Mouse (Mus musculus) hindbrain, embryonic 12.5 days (tissue): ENCODE data around the gene Nudcd3. TPM values are rescaled to one million over a fixed set of nuclear protein-coding genes. Genes with fewer than 3 reads are reported as not detected.

Source experiments
- ATAC-seq: fragments of 200-750 bp; cut with Nextera tagmentation; 2 replicates; pipeline ENCODE4 v1.8.0; 2017; ENCODE audit warnings: moderate TSS enrichment; ENCODE audit not compliant: low FRiP score
- H3K27ac ChIP-seq: fragments of 300-500 bp; sonication (generic); 2 replicates; pipeline ENCODE4 v1.5.1; 2016; ENCODE audit warnings: mild to moderate bottlenecking
- H3K27me3 ChIP-seq: fragments of 300-500 bp; sonication (generic); 2 replicates; pipeline ENCODE4 v1.6.1; 2016; ENCODE audit warnings: mild to moderate bottlenecking
- H3K36me3 ChIP-seq: fragments of 300-500 bp; sonication (generic); 2 replicates; pipeline ENCODE4 v1.6.1; 2016; ENCODE audit warnings: mild to moderate bottlenecking
- H3K4me1 ChIP-seq: fragments of 300-500 bp; sonication (generic); 2 replicates; pipeline ENCODE4 v1.6.1; 2016
- H3K4me2 ChIP-seq: fragments of 300-500 bp; sonication (generic); replicated peaks from 2 replicates; pipeline ENCODE4 v1.6.1; 2016; ENCODE audit warnings: mild to moderate bottlenecking
- H3K4me3 ChIP-seq: fragments of 300-500 bp; sonication (generic); 2 replicates; pipeline ENCODE4 v1.5.1; 2016; ENCODE audit warnings: mild to moderate bottlenecking
- H3K9ac ChIP-seq: fragments of 300-500 bp; sonication (generic); 2 replicates; pipeline ENCODE4 v1.6.1; 2016; ENCODE audit warnings: mild to moderate bottlenecking, moderate library complexity
- H3K9me3 ChIP-seq: fragments of 300-500 bp; sonication (generic); replicated peaks from 2 replicates; pipeline ENCODE4 v1.6.1; 2016; ENCODE audit warnings: mild to moderate bottlenecking
- WGBS: fragments of 180-500 bp; shearing (Covaris S2); methylation state at CpG from one replicate; pipeline ENCODE4 v1.1.7; 2016; 5-methylcytosine and 5-hydroxymethylcytosine counted together
- polyA plus RNA-seq: library from polyadenylated mRNA; unstranded; fragments of >200 nt; fragmentation: Nextera tagmentation; extraction: Ambion mirVana; gene quantifications from 2 replicates; pipeline ENCODE4 v1.2.1, GENCODE M21; 2016

The Nudcd3 gene
- polyA plus RNA-seq, 1 experiment from 2014 or later, result 57.7 TPM

DNA sequence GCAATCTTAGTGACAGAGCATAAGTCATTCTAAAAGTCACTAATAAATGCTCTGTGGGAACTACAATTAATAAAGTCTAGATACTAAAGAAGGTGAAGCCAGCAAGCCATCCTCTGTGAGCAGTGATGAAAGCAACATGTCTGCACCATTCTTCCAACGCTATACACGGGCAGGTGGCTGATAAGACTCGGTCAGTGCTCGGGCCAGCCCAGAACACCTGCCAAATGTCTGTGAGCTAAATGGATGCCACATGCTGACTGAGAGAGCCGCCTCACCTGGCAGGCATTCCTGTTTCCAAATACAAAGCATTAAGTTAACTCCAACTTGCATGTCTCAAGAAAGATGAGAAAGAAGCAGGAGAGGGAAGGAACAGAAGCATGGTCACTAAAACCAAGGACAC lies 43.1 kb downstream of the Nudcd3 start:
- Histone ChIP-seq H3K4me3 (no peak overlapping the region), H3K9me3 (no peaks in the 10 kb centered on the region), H3K27ac (no peak overlapping the region), H3K4me1 (peaks cover 18% of the 10 kb centered on the region), H3K36me3 (no peaks in the 10 kb centered on the region), H3K27me3 (no peaks in the 10 kb centered on the region), H3K9ac (no peak overlapping the region), H3K4me2 (no peak overlapping the region)
- no peak for ATAC-seq
- 88% methylated on average over 5 of the region's 5 CpGs for WGBS

DNA sequence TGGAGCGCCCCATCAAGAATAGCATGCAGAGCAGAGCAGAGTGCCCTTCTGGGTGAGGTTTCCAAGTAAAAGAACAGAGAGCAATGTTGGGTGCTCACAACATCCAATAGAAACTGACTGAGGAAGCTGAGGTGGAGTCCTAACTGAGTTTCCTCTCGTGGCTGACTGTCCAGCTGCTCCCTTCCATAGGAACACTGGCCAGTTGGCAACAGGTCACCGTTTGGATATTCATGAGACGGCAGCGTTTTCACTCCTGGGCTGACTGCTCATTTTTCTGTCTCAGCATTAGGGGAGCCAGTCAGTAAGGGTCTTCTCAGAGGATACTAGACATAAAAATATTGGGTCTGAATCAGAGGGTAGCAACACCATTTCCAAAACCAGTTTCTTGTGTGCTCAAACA lies 43.6 kb downstream of the Nudcd3 start:
- 72% methylated on average over 5 of the region's 5 CpGs for WGBS
- Histone ChIP-seq H3K9ac (no peak overlapping the region), H3K36me3 (no peaks in the 10 kb centered on the region), H3K4me3 (no peak overlapping the region), H3K4me2 (no peak overlapping the region), H3K27ac (no peak overlapping the region), H3K27me3 (no peaks in the 10 kb centered on the region), H3K4me1 (peaks cover 18% of the 10 kb centered on the region), H3K9me3 (no peaks in the 10 kb centered on the region)
- ATAC-seq, result no peak

DNA sequence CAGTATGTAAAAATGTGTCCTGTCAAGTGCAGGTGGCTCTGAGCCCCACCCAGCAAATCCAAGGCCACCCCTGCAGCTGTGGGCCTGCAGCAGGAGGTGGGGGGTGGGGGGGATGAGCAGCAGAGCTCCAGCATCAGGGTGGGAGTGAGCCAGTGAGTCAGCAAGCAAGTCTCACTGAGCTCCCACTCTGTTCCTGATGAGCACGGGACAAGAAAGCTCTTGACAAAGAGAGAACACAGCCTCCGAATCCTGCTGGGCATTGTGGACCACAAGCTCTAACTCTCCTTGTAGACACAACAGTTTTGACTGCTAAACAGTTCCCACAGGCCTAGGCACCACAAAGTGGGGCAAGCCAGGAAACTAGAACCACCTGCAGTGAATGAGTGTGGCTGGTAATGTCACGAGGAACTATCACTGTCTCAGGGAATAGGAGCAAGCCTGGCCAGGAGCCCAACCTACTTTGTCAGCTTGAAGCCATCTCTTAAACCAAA lies 46.0 kb downstream of the Nudcd3 start:
- no peak overlapping the region for H3K27ac ChIP-seq
- H3K27me3 ChIP-seq, result no peaks in the 10 kb centered on the region
- no peaks in the 10 kb centered on the region for H3K9me3 ChIP-seq
- H3K9ac ChIP-seq, result no peak overlapping the region
- H3K36me3 ChIP-seq, result peaks cover 11% of the 10 kb centered on the region
- no peak for ATAC-seq
- H3K4me2 ChIP-seq, result no peak overlapping the region
- 65% methylated on average over 3 of the region's 3 CpGs for WGBS
- no peak overlapping the region for H3K4me3 ChIP-seq
- H3K4me1 ChIP-seq, result peaks cover 18% of the 10 kb centered on the region

- 87% methylated on average over 4 of the region's 4 CpGs for WGBS
- Histone ChIP-seq H3K27ac (no peak overlapping the region), H3K4me3 (no peak overlapping the region), H3K27me3 (no peaks in the 10 kb centered on the region), H3K4me2 (no peak overlapping the region), H3K9me3 (no peaks in the 10 kb centered on the region), H3K36me3 (peaks cover 19% of the 10 kb centered on the region), H3K9ac (no peak overlapping the region), H3K4me1 (peaks cover 18% of the 10 kb centered on the region)
- no peak for ATAC-seq
These were observed 47.4 kb downstream of the Nudcd3 start for GRCm38 (mm10) chr11:6152864-6153263.

DNA sequence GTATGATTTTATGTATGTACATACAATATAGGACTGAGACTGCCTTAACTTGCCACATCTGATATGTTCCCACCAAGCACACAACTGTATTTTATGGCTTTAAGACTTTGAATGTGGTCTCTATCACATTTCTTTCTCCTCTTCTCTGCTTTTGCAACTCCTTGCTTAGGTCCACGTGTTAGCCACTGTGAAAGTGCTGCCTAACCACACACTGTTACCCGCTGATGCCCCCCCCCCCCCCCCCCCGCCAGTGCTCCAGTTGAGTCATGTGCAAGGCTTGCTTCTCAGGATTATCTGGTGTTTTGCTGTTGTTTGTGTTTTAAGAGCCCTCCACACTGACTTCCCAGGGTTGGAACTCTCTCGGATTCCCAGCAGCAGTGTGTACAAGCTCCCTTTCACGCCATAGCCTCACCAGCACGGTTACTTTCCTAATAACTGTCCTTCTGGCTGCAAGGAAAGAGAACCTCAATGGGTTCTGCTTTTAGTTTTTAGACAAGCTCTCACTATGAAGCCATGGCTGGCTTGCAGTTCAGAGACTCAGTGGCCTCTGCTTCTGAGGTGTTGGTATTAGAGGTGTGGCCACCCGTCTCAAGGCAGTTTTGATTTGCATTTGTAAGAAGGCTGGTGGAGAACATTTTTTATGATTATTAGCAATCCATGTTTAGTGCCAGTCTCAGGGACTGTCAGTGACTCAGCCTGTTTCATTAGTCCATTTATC lies 61.8 kb downstream of the Nudcd3 start:
- no peak overlapping the region for H3K9ac ChIP-seq
- 89% methylated on average over 5 of the region's 7 CpGs for WGBS
- H3K4me3 ChIP-seq, result no peak overlapping the region
- no peak overlapping the region for H3K4me2 ChIP-seq
- no peaks in the 10 kb centered on the region for H3K4me1 ChIP-seq
- no peak overlapping the region for H3K27ac ChIP-seq
- no peaks in the 10 kb centered on the region for H3K27me3 ChIP-seq
- H3K36me3 ChIP-seq, result 0 out of 2 replicates have a peak, but pooled peaks cover 3% of the 10 kb centered on the region
- ATAC-seq, result no peak
- H3K9me3 ChIP-seq, result no peaks in the 10 kb centered on the region

- no peak for ATAC-seq
- no peaks in the 10 kb centered on the region for H3K36me3 ChIP-seq
- H3K9ac ChIP-seq, result no peak overlapping the region
- H3K9me3 ChIP-seq, result no peaks in the 10 kb centered on the region
- H3K4me3 ChIP-seq, result no peak overlapping the region
- H3K4me1 ChIP-seq, result no peaks in the 10 kb centered on the region
- no peak overlapping the region for H3K27ac ChIP-seq
- no peak overlapping the region for H3K4me2 ChIP-seq
- H3K27me3 ChIP-seq, result no peaks in the 10 kb centered on the region
- WGBS, result 97% methylated on average over 4 of the region's 4 CpGs
These were observed 67.3 kb downstream of the Nudcd3 start for GRCm38 (mm10) chr11:6132886-6133285.

DNA sequence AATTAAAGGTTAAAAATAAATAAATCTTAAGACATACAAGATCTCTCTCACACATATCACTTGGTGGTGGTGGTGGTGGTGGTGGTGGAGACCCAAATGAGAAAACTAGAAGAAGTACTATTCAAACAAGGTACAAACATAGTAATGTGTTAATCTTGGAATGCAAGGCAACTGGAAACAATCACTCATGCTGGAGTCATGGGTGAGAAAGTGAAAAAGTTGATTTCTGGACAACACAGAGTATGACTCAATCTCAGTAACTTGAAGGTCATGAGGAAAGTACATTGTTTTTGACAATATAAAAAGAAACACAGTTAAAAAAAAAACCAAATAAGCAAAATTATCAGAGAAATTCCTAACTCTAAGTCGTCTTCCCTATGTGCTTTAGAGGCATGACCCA lies 69.6 kb downstream of the Nudcd3 start:
- H3K4me3 ChIP-seq, result no peak overlapping the region
- no peaks in the 10 kb centered on the region for H3K27me3 ChIP-seq
- no peaks in the 10 kb centered on the region for H3K36me3 ChIP-seq
- H3K27ac ChIP-seq, result no peak overlapping the region
- H3K4me2 ChIP-seq, result no peak overlapping the region
- WGBS, result 88% methylated on average over 1 of the region's 1 CpGs
- no peak overlapping the region for H3K9ac ChIP-seq
- ATAC-seq, result no peak
- H3K4me1 ChIP-seq, result no peaks in the 10 kb centered on the region
- H3K9me3 ChIP-seq, result no peaks in the 10 kb centered on the region

GRCm38 (mm10) chr11:6123605-6124120 lies 76.6 kb downstream of the Nudcd3 start:
- Histone ChIP-seq H3K9me3 (no peaks in the 10 kb centered on the region), H3K27ac (no peak overlapping the region), H3K36me3 (peaks cover 27% of the 10 kb centered on the region), H3K27me3 (no peaks in the 10 kb centered on the region), H3K4me1 (no peaks in the 10 kb centered on the region), H3K4me2 (no peak overlapping the region), H3K4me3 (no peak overlapping the region), H3K9ac (no peak overlapping the region)
- WGBS, result 95% methylated on average over 1 of the region's 1 CpGs
- no peak for ATAC-seq

DNA sequence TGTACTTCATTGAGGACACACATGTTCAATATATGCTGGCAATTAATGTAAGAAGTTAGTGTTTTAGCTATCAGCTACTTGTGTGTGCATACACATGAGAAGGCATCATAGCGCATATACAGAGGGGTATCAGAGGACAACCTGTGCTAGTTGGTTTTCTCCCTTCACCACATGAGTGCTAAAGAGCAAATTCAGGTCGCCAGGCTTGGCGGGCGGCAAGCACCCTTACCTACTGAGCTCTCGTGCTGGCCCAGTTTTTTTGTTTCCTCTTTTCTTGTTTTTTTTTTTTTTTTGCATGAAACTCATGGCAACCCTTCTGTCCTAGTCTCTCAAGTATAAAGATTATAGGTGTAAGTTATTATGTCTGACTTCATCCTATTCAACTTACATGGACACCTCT lies 77.6 kb downstream of the Nudcd3 start:
- Histone ChIP-seq H3K9ac (no peak overlapping the region), H3K4me3 (no peak overlapping the region), H3K27me3 (no peaks in the 10 kb centered on the region), H3K36me3 (peaks cover 28% of the 10 kb centered on the region), H3K27ac (no peak overlapping the region), H3K9me3 (no peaks in the 10 kb centered on the region), H3K4me2 (no peak overlapping the region), H3K4me1 (no peaks in the 10 kb centered on the region)
- ATAC-seq, result no peak
- WGBS, result 100% methylated on average over 5 of the region's 5 CpGs

DNA sequence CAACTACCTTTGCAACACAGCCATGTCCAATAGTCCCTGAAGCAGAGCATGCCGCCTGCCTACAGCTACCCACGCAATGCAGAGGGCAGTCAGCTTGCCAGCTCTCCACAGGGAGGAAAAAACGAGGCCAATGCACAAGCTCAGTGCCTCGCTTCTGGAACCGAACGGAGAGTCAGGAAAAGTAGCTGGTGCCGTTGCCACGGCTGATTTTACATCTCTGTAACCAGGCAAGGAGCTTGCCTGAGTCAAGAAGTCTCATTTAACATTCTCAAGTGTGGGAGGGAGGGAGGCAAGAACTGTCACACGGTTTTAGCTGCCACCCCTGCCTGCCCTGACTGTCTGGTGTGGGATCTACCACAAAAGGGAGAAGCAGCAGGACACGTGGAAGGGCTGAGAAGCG lies 79.6 kb downstream of the Nudcd3 start:
- H3K27me3 ChIP-seq, result no peaks in the 10 kb centered on the region
- no peak for ATAC-seq
- H3K27ac ChIP-seq, result no peak overlapping the region
- H3K4me3 ChIP-seq, result no peak overlapping the region
- H3K36me3 ChIP-seq, result peaks cover 34% of the 10 kb centered on the region
- H3K9me3 ChIP-seq, result no peaks in the 10 kb centered on the region
- no peak overlapping the region for H3K4me2 ChIP-seq
- H3K9ac ChIP-seq, result no peak overlapping the region
- WGBS, result 86% methylated on average over 11 of the region's 11 CpGs
- H3K4me1 ChIP-seq, result no peaks in the 10 kb centered on the region

GRCm38 (mm10) chr11:6120001-6120400 lies 80.2 kb downstream of the Nudcd3 start:
- Histone ChIP-seq H3K4me2 (no peak overlapping the region), H3K27me3 (no peaks in the 10 kb centered on the region), H3K9ac (no peak overlapping the region), H3K4me3 (no peak overlapping the region), H3K36me3 (peaks cover 34% of the 10 kb centered on the region), H3K4me1 (no peaks in the 10 kb centered on the region), H3K9me3 (no peaks in the 10 kb centered on the region), H3K27ac (no peak overlapping the region)
- ATAC-seq, result no peak
- WGBS, result 95% methylated on average over 6 of the region's 6 CpGs

GRCm38 (mm10) chr11:6119312-6119711 lies 80.9 kb downstream of the Nudcd3 start:
- Histone ChIP-seq H3K4me2 (no peak overlapping the region), H3K4me3 (no peak overlapping the region), H3K4me1 (no peaks in the 10 kb centered on the region), H3K27me3 (no peaks in the 10 kb centered on the region), H3K9me3 (no peaks in the 10 kb centered on the region), H3K27ac (no peak overlapping the region), H3K9ac (no peak overlapping the region), H3K36me3 (peaks cover 36% of the 10 kb centered on the region)
- 94% methylated on average over 11 of the region's 11 CpGs for WGBS
- ATAC-seq, result no peak

DNA sequence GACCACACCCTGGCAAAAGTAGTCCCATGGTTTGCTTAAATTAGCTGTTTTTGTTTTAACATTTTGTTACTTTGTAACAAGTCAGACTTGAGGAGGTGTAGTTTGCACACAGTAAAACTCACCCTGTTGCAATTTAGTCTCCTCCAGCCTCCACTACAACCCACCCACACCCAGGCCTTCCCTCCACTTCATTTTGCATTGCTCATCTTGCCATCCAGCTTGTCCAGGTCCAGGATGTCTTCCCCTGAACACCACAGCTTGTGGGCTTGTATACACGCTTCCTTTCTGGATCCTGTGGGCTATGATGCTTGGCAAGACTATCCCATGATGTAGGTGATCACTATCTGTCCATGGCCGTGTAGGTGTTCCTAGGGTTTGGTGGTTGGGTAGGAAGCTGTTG lies 82.3 kb downstream of the Nudcd3 start:
- H3K36me3 ChIP-seq, result peaks cover 35% of the 10 kb centered on the region
- no peaks in the 10 kb centered on the region for H3K4me1 ChIP-seq

More for the DNA sequence above, 82.3 kb downstream of the Nudcd3 start:
- Histone ChIP-seq H3K27ac (no peak overlapping the region), H3K27me3 (no peaks in the 10 kb centered on the region), H3K4me2 (no peak overlapping the region), H3K9me3 (no peaks in the 10 kb centered on the region), H3K4me3 (no peak overlapping the region), H3K9ac (no peak overlapping the region)
- no peak for ATAC-seq
- WGBS, result 90% methylated on average over 2 of the region's 2 CpGs
